Mouse (Mus musculus): Measurements from ENCODE around the gene Ipo4. TPM values are rescaled to one million over a fixed set of nuclear protein-coding genes. Genes with fewer than 3 reads are reported as not detected.
A peak's percentile ranks its signal among the peaks of the same experiment; 100 is the strongest.

Ipo4 gene
- polyA plus RNA-seq, 1 experiment from 2014 or later = 86.3 TPM

DNA sequence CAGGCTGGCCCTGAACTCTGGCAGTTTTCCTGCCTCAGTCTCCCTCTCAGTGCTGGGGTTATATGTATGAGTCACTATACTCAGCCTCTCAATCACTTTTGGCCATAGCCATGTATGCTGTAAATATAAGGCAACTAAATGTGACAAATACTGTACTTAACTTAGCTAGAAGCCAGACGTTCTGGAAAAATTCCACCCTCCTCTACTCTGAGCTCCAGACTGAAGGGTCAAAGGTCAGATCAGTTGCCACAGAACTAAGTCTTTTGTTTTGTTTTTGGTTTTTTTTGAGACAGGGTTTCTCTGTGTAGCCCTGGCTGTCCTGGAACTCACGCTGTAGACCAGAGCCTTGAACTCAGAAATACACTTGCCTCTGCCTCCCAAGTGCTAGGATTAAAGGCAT, 19.9 kb downstream of the Ipo4 start:
- Histone ChIP-seq H3K9me3 (replicated peaks; ENCODE audit: control insufficient read depth, low read length) (no peaks in the 10 kb centered on the region), H3K4me1 (ENCODE audit: control insufficient read depth, insufficient read depth, low read length) (peaks cover 8% of the 10 kb centered on the region), H3K36me3 (ENCODE audit: control insufficient read depth, insufficient read depth, low read length) (no peaks in the 10 kb centered on the region), H3K4me2 (ENCODE audit: low read depth, low read length) (no peak overlapping the region), H3K27me3 (ENCODE audit: control insufficient read depth, insufficient read depth, low read length) (no peaks in the 10 kb centered on the region), H3K27ac (ENCODE audit: low read length) (no peak overlapping the region), H3K9ac (ENCODE audit: low read length) (no peak overlapping the region), H3K4me3 (replicated peaks; ENCODE audit: low read length) (no peak overlapping the region)
- no peak for ATAC-seq (ENCODE audit: insufficient read depth, low FRiP score)
- WGBS = 45% methylated on average over 2 of the region's 2 CpGs

- Histone ChIP-seq H3K4me3 (replicated peaks; ENCODE audit: low read length) (no peak overlapping the region), H3K27ac (ENCODE audit: low read length) (no peak overlapping the region), H3K27me3 (ENCODE audit: control insufficient read depth, insufficient read depth, low read length) (no peaks in the 10 kb centered on the region), H3K4me2 (ENCODE audit: low read depth, low read length) (no peak overlapping the region), H3K9ac (ENCODE audit: low read length) (no peak overlapping the region), H3K4me1 (ENCODE audit: control insufficient read depth, insufficient read depth, low read length) (peaks cover 8% of the 10 kb centered on the region), H3K36me3 (ENCODE audit: control insufficient read depth, insufficient read depth, low read length) (peaks cover 2% of the 10 kb centered on the region; the same call in 1 of the 2 replicates), H3K9me3 (replicated peaks; ENCODE audit: control insufficient read depth, low read length) (no peaks in the 10 kb centered on the region)
- ATAC-seq (ENCODE audit: insufficient read depth, low FRiP score) = no peak
- WGBS = 76% methylated on average over 7 of the region's 7 CpGs
Observed at GRCm38 (mm10) chr14:55614565-55615178, 21.1 kb downstream of the Ipo4 start.

DNA sequence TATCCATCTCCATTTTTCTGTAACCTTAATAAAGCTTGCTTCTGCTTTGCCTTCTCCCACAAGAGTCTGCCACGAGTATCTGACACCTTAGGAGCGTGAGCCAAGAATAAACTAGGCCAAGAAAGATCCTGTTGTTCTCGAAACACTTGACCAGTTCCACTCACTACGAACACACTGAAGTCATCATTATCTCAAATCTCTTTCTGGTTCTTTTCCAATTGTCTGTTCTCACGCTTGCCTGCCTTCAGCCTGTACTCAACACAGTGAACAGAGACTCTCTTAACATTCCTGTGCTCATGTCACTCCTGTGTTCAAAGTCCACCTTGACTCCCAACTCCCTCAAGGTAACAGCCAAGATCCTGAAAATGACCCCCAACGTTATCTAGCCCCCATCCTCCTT, 22.4 kb downstream of the Ipo4 start:
- H3K36me3 ChIP-seq (ENCODE audit: control insufficient read depth, insufficient read depth, low read length) = peaks cover 9% of the 10 kb centered on the region; the same call in 1 of the 2 replicates
- no peak for ATAC-seq (ENCODE audit: insufficient read depth, low FRiP score)
- no peak overlapping the region for H3K4me3 ChIP-seq (replicated peaks; ENCODE audit: low read length)
- H3K27ac ChIP-seq (ENCODE audit: low read length) = no peak overlapping the region
- H3K4me2 ChIP-seq (ENCODE audit: low read depth, low read length) = no peak overlapping the region
- no peaks in the 10 kb centered on the region for H3K27me3 ChIP-seq (ENCODE audit: control insufficient read depth, insufficient read depth, low read length)
- WGBS = 57% methylated on average over 6 of the region's 6 CpGs
- H3K4me1 ChIP-seq (ENCODE audit: control insufficient read depth, insufficient read depth, low read length) = peaks cover 2% of the 10 kb centered on the region; the same call in 1 of the 2 replicates
- no peaks in the 10 kb centered on the region for H3K9me3 ChIP-seq (replicated peaks; ENCODE audit: control insufficient read depth, low read length)
- no peak overlapping the region for H3K9ac ChIP-seq (ENCODE audit: low read length)

DNA sequence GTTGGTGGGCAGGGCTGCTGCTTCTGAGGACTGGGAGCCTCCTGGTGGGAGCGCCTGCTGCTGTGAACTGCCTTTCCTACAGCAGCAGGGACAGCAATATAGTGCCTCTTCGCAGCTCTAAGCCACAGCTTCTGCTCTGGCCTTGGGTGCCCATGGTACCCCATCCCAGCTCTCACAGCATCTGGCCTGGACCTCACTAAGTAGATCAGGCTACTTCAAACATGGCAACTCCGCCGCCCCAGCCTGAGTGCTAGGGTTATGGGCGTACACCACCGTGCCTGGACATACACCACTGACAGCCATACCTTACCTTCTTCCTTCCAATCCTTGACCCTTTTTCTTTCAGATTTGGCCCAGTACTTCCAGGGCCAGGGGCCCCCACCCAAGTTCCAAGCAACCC, 27.4 kb downstream of the Ipo4 start:
- H3K4me3 ChIP-seq (replicated peaks; ENCODE audit: low read length) = no peak overlapping the region
- H3K4me1 ChIP-seq (ENCODE audit: control insufficient read depth, insufficient read depth, low read length) = peaks cover 12% of the 10 kb centered on the region; the same call in 1 of the 2 replicates
- peaks cover 14% of the 10 kb centered on the region; the same call in 1 of the 2 replicates for H3K36me3 ChIP-seq (ENCODE audit: control insufficient read depth, insufficient read depth, low read length)
- 96% methylated on average over 6 of the region's 6 CpGs for WGBS
- H3K9me3 ChIP-seq (replicated peaks; ENCODE audit: control insufficient read depth, low read length) = no peaks in the 10 kb centered on the region
- H3K27me3 ChIP-seq (ENCODE audit: control insufficient read depth, insufficient read depth, low read length) = no peaks in the 10 kb centered on the region
- no peak for ATAC-seq (ENCODE audit: insufficient read depth, low FRiP score)
- H3K27ac ChIP-seq (ENCODE audit: low read length) = no peak overlapping the region
- no peak overlapping the region for H3K9ac ChIP-seq (ENCODE audit: low read length)
- H3K4me2 ChIP-seq (ENCODE audit: low read depth, low read length) = no peak overlapping the region

DNA sequence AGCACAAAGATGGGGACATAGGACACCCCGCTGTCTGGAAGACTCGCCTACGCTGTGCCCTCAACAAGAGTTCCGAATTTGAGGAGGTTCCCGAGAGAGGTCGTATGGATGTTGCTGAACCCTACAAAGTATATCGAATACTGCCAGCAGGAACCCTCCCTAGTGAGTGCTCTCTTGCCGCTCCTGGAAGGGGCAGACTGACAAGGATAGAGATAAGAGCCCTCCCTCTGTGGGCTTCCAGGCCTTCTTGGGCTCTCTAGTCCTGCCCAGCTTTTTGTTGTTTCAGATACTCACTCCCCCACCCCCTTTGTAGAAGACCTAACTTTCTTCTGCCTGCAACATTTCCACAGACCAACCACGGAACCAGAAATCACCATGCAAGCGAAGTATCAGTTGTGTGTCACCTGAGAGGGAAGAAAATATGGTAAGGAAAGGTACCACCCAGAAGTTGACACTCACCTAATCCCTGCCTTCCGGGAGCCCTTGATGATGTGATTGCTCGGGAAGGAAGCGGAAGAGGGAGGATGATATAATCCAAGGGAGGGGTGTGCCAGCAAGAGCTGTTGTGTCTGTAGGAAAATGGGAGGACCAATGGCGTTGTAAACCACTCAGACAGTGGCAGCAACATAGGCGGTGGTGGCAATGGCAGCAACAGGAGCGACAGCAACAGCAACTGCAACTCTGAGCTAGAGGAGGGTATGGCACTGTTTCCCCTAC, 29.9 kb downstream of the Ipo4 start:
- no peak overlapping the region for H3K27ac ChIP-seq (ENCODE audit: low read length)
- no peak overlapping the region for H3K4me2 ChIP-seq (ENCODE audit: low read depth, low read length)
- peaks cover 14% of the 10 kb centered on the region; the same call in 1 of the 2 replicates for H3K36me3 ChIP-seq (ENCODE audit: control insufficient read depth, insufficient read depth, low read length)
- H3K9ac ChIP-seq (ENCODE audit: low read length) = no peak overlapping the region
- H3K27me3 ChIP-seq (ENCODE audit: control insufficient read depth, insufficient read depth, low read length) = no peaks in the 10 kb centered on the region
- ATAC-seq (ENCODE audit: insufficient read depth, low FRiP score) = no peak
- WGBS = 90% methylated on average over 16 of the region's 16 CpGs
- peaks cover 13% of the 10 kb centered on the region; the same call in 1 of the 2 replicates for H3K4me1 ChIP-seq (ENCODE audit: control insufficient read depth, insufficient read depth, low read length)
- H3K9me3 ChIP-seq (replicated peaks; ENCODE audit: control insufficient read depth, low read length) = no peaks in the 10 kb centered on the region
- H3K4me3 ChIP-seq (replicated peaks; ENCODE audit: low read length) = no peak overlapping the region

DNA sequence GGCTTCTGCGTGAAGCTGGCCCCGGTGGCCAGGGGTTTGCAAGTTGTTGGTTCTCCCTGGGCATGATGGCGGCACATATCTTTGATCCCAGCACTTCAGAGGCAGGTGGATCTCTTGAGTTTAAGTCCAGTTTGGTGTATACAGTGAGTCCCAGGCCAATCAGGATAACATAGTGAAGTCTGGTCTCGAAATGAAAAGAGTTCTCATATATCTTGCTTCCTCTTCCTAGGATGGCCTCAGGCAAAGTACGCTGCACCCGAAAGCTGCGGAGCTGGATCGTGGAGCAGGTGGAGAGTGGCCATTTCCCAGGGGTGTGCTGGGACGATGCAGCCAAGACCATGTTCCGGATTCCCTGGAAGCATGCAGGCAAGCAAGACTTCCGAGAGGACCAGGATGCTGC, 30.9 kb downstream of the Ipo4 start:
- H3K36me3 ChIP-seq (ENCODE audit: control insufficient read depth, insufficient read depth, low read length) = peaks cover 14% of the 10 kb centered on the region; the same call in 1 of the 2 replicates
- H3K4me1 ChIP-seq (ENCODE audit: control insufficient read depth, insufficient read depth, low read length) = peaks cover 13% of the 10 kb centered on the region; the same call in 1 of the 2 replicates
- H3K9ac ChIP-seq (ENCODE audit: low read length) = peak overlapping the region; percentile 36; the same call in 1 of the 2 replicates
- H3K4me3 ChIP-seq (replicated peaks; ENCODE audit: low read length) = peak overlapping the region; percentile 47
- WGBS = 92% methylated on average over 11 of the region's 11 CpGs
- no peaks in the 10 kb centered on the region for H3K27me3 ChIP-seq (ENCODE audit: control insufficient read depth, insufficient read depth, low read length)
- ATAC-seq (ENCODE audit: insufficient read depth, low FRiP score) = no peak
- peak overlapping the region; percentile 89 for H3K27ac ChIP-seq (ENCODE audit: low read length)
- peak overlapping the region; percentile 56 for H3K4me2 ChIP-seq (ENCODE audit: low read depth, low read length)
- H3K9me3 ChIP-seq (replicated peaks; ENCODE audit: control insufficient read depth, low read length) = no peaks in the 10 kb centered on the region

- H3K4me1 ChIP-seq (ENCODE audit: control insufficient read depth, insufficient read depth, low read length) = peaks cover 13% of the 10 kb centered on the region; the same call in 1 of the 2 replicates
- H3K27ac ChIP-seq (ENCODE audit: low read length) = peak overlapping the region; percentile 89
- H3K9ac ChIP-seq (ENCODE audit: low read length) = peak overlapping the region; percentile 72
- ATAC-seq (ENCODE audit: insufficient read depth, low FRiP score) = peak; percentile 96
- peaks cover 11% of the 10 kb centered on the region; the same call in 1 of the 2 replicates for H3K36me3 ChIP-seq (ENCODE audit: control insufficient read depth, insufficient read depth, low read length)
- H3K4me3 ChIP-seq (replicated peaks; ENCODE audit: low read length) = peak overlapping the region; percentile 47
- H3K4me2 ChIP-seq (ENCODE audit: low read depth, low read length) = peak overlapping the region; percentile 56
- H3K27me3 ChIP-seq (ENCODE audit: control insufficient read depth, insufficient read depth, low read length) = no peaks in the 10 kb centered on the region
- WGBS = 14% methylated on average over 19 of the region's 19 CpGs
- no peaks in the 10 kb centered on the region for H3K9me3 ChIP-seq (replicated peaks; ENCODE audit: control insufficient read depth, low read length)
Observed at GRCm38 (mm10) chr14:55603633-55604576, 31.9 kb downstream of the Ipo4 start.

- Histone ChIP-seq H3K4me3 (replicated peaks; ENCODE audit: low read length) (peak within 1 kb of the TSS; percentile 47), H3K27me3 (ENCODE audit: control insufficient read depth, insufficient read depth, low read length) (no peaks in the 10 kb centered on the region), H3K9ac (ENCODE audit: low read length) (peak within 1 kb of the TSS; percentile 72), H3K4me2 (ENCODE audit: low read depth, low read length) (peak within 1 kb of the TSS; percentile 56), H3K36me3 (ENCODE audit: control insufficient read depth, insufficient read depth, low read length) (peaks cover 11% of the 10 kb centered on the region), H3K9me3 (replicated peaks; ENCODE audit: control insufficient read depth, low read length) (no peaks in the 10 kb centered on the region), H3K27ac (ENCODE audit: low read length) (peak within 1 kb of the TSS; percentile 89), H3K4me1 (ENCODE audit: control insufficient read depth, insufficient read depth, low read length) (peaks cover 13% of the 10 kb centered on the region; the same call in 1 of the 2 replicates)
- ATAC-seq (ENCODE audit: insufficient read depth, low FRiP score) = no peak
- WGBS = 82% methylated on average over 7 of the region's 7 CpGs
Observed at GRCm38 (mm10) chr14:55603271-55603632, 32.5 kb downstream of the Ipo4 start, which contains the start of gene Irf9. TSS of gene Irf9 (plus strand) at chr14:55603571.

All from stomach, embryonic 16.5 days (tissue).